Mouse (Mus musculus) cerebellum, adult 2 months (tissue): ENCODE data around the gene Sytl4.

Experiments
- CTCF ChIP-seq: fragments of 200-500 bp; IDR thresholded peaks from 2 replicates; pipeline ENCODE4 v1.5.1; 2011; ENCODE audit warnings: low read depth, mild to moderate bottlenecking, control low read depth, low read length, moderate library complexity, borderline replicate concordance; ENCODE audit not compliant: insufficient read depth
- POLR2A ChIP-seq: fragments of 200-500 bp; IDR thresholded peaks from 2 replicates; pipeline ENCODE4 v1.6.1; 2011; ENCODE audit warnings: low read length, control low read depth, borderline replicate concordance; ENCODE audit not compliant: insufficient read depth

- TF ChIP-seq CTCF, result no peak
- TF ChIP-seq POLR2A, result no peak
Measured at GRCm38 (mm10) chrX:134020664-134021063, 39.1 kb upstream of the Sytl4 start.
